Mouse (Mus musculus) liver, adult 2 months (tissue): Measurements from ENCODE around the gene Eri3. TPM values are rescaled to one million over a fixed set of nuclear protein-coding genes. Genes with fewer than 3 reads are reported as not detected.
A peak's percentile ranks its signal among the peaks of the same experiment; 100 is the strongest.

Experiments
- DNase-seq: peaks from one replicate; pipeline ENCODE4 v3.0.0-alpha.2; 2011; ENCODE audit warnings: low read depth, low spot score; ENCODE audit errors: extremely low read depth
- H3K27ac ChIP-seq: fragments of 200-500 bp; replicated peaks from 2 replicates; pipeline ENCODE4 v1.5.1; 2012; ENCODE audit warnings: low read depth, mild to moderate bottlenecking, control low read depth, inconsistent platforms, low read length; ENCODE audit not compliant: insufficient read depth
- H3K27me3 ChIP-seq: fragments of 200-500 bp; 2 replicates; pipeline ENCODE4 v1.6.1; 2012; ENCODE audit warnings: mild to moderate bottlenecking, moderate library complexity, low read length, inconsistent platforms; ENCODE audit not compliant: control insufficient read depth, insufficient read depth
- H3K36me3 ChIP-seq: fragments of 200-500 bp; 2 replicates; pipeline ENCODE4 v1.6.1; 2012; ENCODE audit warnings: low read length, inconsistent platforms; ENCODE audit not compliant: control insufficient read depth, insufficient read depth
- H3K4me1 ChIP-seq: fragments of 200-500 bp; 2 replicates; pipeline ENCODE4 v1.6.1; 2011; ENCODE audit warnings: low read length; ENCODE audit not compliant: control insufficient read depth, insufficient read depth
- H3K4me3 ChIP-seq: fragments of 200-500 bp; 2 replicates; pipeline ENCODE4 v1.5.1; 2011; ENCODE audit warnings: low read depth, mild to moderate bottlenecking, control low read depth, low read length, moderate library complexity; ENCODE audit not compliant: insufficient read depth
- H3K79me2 ChIP-seq: fragments of 200-500 bp; 2 replicates; pipeline ENCODE4 v1.6.1; 2012; ENCODE audit warnings: inconsistent platforms, mild to moderate bottlenecking, low read length, moderate library complexity; ENCODE audit not compliant: control insufficient read depth, insufficient read depth
- H3K9ac ChIP-seq: fragments of 200-500 bp; 2 replicates; pipeline ENCODE4 v1.6.1; 2012; ENCODE audit warnings: low read depth, mild to moderate bottlenecking, control low read depth, inconsistent platforms, low read length
- CTCF ChIP-seq: fragments of 200-500 bp; IDR thresholded peaks from 2 replicates; pipeline ENCODE4 v1.5.1; 2011; ENCODE audit warnings: low read depth, low read length, control low read depth
- POLR2A ChIP-seq: fragments of 200-500 bp; IDR thresholded peaks from 2 replicates; pipeline ENCODE4 v1.6.1; 2011; ENCODE audit warnings: low read length, control low read depth; ENCODE audit not compliant: insufficient read depth; ENCODE audit errors: extremely low read depth
- WGBS: fragments of 180-500 bp; shearing (Covaris S2); methylation state at CpG from one replicate; pipeline ENCODE4 v1.1.7; 2018; 5-methylcytosine and 5-hydroxymethylcytosine counted together
- polyA plus RNA-seq: library from polyadenylated mRNA; depleted of rRNA; stranded (reverse); fragments of >200 nt; gene quantifications from 2 replicates; pipeline ENCODE4 v1.2.3, GENCODE M21; 2012
- total RNA-seq: library from RNA; depleted of rRNA; stranded (reverse); fragments of >200 nt; gene quantifications from 2 replicates; pipeline ENCODE4 v1.2.3, GENCODE M21; 2014

Eri3 gene
- total and polyA plus RNA-seq, 2 experiments: 16.8 to 42.1 TPM

DNA sequence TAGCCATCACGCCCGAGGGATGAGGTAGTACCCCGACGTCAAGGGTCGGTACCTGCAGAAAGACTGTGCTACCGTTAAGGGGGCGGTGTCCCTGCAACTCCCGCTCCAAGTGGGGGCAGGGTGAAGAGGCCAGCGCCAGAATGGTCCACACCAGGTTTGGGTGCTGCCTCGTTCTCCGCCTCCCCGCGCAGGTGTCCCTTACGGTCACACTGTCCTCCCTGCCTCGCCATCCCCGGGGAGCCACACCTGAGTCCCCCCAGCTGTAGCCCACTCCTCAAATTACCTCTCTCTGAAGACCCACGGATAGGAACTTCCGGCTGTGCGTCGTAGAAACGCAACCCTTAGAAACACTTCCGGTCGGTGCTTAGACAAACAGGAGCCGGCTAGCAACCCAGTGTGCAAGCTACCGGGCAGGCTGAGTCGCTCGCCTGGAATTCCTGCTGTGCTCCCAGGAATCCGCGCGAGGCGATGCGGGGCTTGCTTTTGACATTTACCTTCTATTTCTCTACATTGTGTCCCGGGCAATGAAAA lies 131.8 kb downstream of the Eri3 start, which contains the start of gene Dmap1:
TSS of gene Dmap1 (minus strand) at position 343 of the 531 bp plus-strand sequence.
- peak; percentile 79 for DNase-seq
- Histone ChIP-seq H3K4me3 (peak within 1 kb of the TSS; percentile 99), H3K9ac (peak within 1 kb of the TSS; percentile 97), H3K79me2 (peaks cover 3% of the 10 kb centered on the region; the same call in 1 of the 2 replicates), H3K27me3 (no peaks in the 10 kb centered on the region), H3K36me3 (no peaks in the 10 kb centered on the region), H3K4me1 (peaks cover 4% of the 10 kb centered on the region; the same call in 1 of the 2 replicates), H3K27ac (peak within 1 kb of the TSS; percentile 70)
- WGBS: under 1% methylated on average over 33 of the region's 33 CpGs
- TF ChIP-seq POLR2A (0 out of 2 replicates have a peak, but pooled peaks have one; percentile 32), CTCF (no peak)

DNA sequence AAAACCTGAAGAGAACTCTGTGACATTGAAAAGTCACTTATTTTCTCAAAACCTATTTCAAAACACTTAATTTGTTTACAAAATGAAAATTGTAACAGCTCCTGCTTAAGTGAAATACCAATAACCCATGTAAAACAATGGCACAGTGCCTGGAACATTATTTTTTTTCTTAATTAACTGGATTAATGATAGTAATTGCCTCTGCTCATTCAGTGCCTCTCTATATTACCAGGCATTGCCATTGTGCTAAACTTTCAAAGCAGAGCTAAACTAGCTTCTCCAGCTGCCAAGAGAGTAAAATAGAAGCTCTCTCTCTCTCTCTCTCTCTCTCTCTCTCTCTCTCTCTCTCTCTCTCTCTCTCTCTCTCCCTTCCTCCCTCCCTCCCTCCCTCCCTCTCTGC lies 132.3 kb downstream of the Eri3 start:
- peak overlapping the region; percentile 99; the same call in 1 of the 2 replicates for H3K4me3 ChIP-seq
- peaks cover 3% of the 10 kb centered on the region; the same call in 1 of the 2 replicates for H3K79me2 ChIP-seq
- H3K36me3 ChIP-seq: no peaks in the 10 kb centered on the region
- TF ChIP-seq CTCF (no peak), POLR2A (no peak)
- no peak for DNase-seq
- H3K9ac ChIP-seq: 0 out of 2 replicates have a peak overlapping the region, but pooled peaks have one; percentile 46
- H3K27me3 ChIP-seq: no peaks in the 10 kb centered on the region
- no peak overlapping the region for H3K27ac ChIP-seq
- peaks cover 4% of the 10 kb centered on the region; the same call in 1 of the 2 replicates for H3K4me1 ChIP-seq

DNA sequence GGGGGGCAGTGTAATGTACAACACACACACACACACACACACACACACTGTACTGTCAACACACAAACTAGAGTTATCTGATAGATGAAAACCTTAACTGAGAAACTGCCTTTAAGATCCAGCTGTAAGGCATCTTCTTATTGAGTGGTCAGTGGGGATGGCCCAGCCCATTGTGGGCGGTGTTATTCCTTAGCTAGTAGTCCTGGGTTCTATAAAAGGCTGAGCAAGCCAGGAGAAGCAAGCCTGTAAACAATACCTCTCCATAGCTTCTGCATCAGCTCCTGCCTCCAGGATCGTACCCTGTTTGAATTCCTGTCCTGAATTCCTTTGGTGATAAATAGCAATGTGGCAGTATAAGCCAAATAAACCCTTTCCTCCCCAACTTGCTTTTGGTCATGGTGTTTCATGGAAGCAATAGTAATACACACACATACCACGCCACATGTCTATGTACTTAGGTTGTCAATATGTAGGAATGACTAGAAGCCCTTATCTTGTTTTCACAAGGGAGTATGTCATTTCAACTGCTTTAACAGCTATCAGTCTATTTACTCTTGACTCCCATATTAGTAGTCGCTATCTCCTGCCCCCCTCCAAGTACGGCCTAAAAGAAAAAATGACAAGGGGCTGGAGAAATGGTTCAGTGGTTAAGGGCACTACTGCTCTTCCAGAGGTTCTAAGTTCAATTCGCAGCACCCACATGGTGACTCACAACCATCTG lies 133.0 kb downstream of the Eri3 start:
- H3K4me3 ChIP-seq: no peak overlapping the region
- H3K27me3 ChIP-seq: no peaks in the 10 kb centered on the region
- no peak for DNase-seq
- WGBS: 73% methylated on average over 6 of the region's 6 CpGs
- H3K9ac ChIP-seq: no peak overlapping the region
- H3K27ac ChIP-seq: no peak overlapping the region
- TF ChIP-seq POLR2A: no peak
- no peak for TF ChIP-seq CTCF
- H3K36me3 ChIP-seq: no peaks in the 10 kb centered on the region
- peaks cover 3% of the 10 kb centered on the region; the same call in 1 of the 2 replicates for H3K79me2 ChIP-seq
- peaks cover 4% of the 10 kb centered on the region; the same call in 1 of the 2 replicates for H3K4me1 ChIP-seq

- Histone ChIP-seq H3K4me3 (no peak overlapping the region), H3K36me3 (no peaks in the 10 kb centered on the region), H3K27ac (no peak overlapping the region), H3K9ac (no peak overlapping the region), H3K4me1 (peaks cover 3% of the 10 kb centered on the region; the same call in 1 of the 2 replicates), H3K79me2 (peaks cover 3% of the 10 kb centered on the region; the same call in 1 of the 2 replicates), H3K27me3 (no peaks in the 10 kb centered on the region)
- 67% methylated on average over 4 of the region's 4 CpGs for WGBS
- no peak for TF ChIP-seq CTCF
- TF ChIP-seq POLR2A: no peak
- no peak for DNase-seq
Observed at GRCm38 (mm10) chr4:117686354-117686753, 136.2 kb downstream of the Eri3 start.

GRCm38 (mm10) chr4:117705361-117705760 lies 155.2 kb downstream of the Eri3 start:
- Histone ChIP-seq H3K79me2 (no peaks in the 10 kb centered on the region), H3K4me1 (no peaks in the 10 kb centered on the region), H3K27ac (no peak overlapping the region), H3K27me3 (no peaks in the 10 kb centered on the region; the same call in 1 of the 2 replicates), H3K9ac (no peak overlapping the region), H3K4me3 (no peak overlapping the region), H3K36me3 (no peaks in the 10 kb centered on the region)
- DNase-seq: peak; percentile 28
- TF ChIP-seq POLR2A (no peak), CTCF (peak; percentile 47; the same call in 1 of the 2 replicates)
- WGBS: 4% methylated on average over 7 of the region's 7 CpGs
